Mouse (Mus musculus): Measurements from ENCODE around the gene Chrng. TPM values are rescaled to one million over a fixed set of nuclear protein-coding genes. Genes with fewer than 3 reads are reported as not detected.

Chrng gene
- total RNA-seq, 1 experiment from 2014 or later: not detected

DNA sequence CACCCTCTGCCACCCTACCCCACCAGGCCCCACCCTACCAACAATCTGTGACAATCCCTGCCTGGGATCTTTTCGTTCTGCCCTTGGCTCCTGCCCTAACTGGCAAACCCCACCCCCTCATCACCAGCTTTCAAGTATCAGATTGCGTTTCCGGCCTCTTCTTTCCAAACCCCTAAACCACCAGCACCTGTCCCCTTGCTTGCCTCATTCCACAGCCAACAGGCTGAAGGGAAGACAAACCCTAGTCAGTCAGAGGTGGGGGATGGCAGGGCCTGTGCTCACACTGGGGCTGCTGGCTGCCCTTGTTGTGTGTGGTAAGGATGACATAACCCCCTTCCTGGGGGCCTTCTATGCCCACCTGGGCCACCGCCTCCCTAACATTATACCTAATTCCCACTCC is 14.0 kb upstream of the Chrng start, which contains the start of gene Chrnd:
TSS of gene Chrnd (plus strand) at position 179 of the 400 bp plus-strand sequence.
- ATAC-seq (replicated peaks; ENCODE audit: insufficient number of reproducible peaks, low FRiP score, low TSS enrichment, poor library complexity, severe bottlenecking): no peak

DNA sequence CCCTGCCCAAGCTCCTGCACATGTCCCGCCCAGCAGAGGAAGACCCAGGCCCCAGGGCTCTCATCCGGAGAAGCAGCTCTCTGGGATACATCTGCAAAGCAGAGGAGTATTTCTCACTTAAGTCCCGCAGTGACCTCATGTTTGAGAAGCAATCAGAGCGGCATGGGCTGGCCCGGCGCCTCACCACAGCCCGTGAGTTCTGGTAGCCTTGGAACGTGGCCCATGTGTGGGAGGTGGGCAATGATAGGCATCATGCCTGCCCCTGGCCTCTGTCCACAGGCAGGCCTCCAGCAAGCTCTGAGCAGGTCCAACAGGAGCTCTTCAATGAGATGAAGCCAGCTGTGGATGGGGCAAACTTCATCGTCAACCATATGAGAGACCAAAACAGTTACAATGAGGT is 7.2 kb upstream of the Chrng start:
- no peak for ATAC-seq (replicated peaks; ENCODE audit: insufficient number of reproducible peaks, low FRiP score, low TSS enrichment, poor library complexity, severe bottlenecking)

DNA sequence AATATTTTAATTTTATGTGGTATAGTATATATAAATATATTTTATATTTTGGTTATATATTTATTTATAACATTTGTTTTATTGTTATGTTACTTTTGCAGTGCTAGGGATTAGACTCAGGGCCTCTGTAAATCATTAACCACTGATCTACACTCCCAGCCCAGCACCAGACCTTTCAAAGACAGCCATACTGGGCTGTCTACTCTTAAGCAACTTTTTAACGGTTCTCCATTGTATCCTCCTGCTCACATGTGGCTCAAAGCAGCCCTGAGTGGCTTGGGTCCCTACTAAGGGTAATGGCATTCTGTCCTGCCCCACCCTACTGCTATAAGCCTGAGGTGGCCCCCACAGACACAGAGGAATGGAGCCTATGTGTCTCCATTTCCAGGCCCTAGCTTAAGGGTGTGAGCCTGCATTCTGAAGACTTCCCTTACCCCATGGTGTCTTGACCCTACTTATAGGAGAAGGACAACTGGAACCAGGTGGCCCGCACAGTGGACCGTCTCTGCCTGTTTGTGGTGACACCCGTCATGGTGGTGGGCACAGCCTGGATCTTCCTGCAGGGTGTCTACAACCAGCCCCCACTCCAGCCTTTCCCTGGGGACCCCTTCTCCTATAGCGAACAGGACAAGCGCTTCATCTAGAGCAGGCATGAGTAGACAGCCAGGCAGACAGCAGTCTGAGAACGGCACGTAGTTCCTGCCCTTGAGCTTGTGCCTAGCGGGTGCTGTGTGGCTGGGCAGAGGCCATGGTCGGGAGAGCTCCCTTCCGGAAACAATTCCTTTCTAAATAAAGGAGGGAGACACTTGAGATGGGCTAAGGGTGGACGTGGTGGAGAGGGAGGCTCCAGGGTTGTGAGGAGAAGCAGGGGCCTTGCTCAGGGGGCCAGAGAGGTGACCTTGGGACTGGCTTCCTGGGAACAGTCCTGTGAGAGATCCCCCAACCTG is 6.1 kb upstream of the Chrng start:
- ATAC-seq (replicated peaks; ENCODE audit: insufficient number of reproducible peaks, low FRiP score, low TSS enrichment, poor library complexity, severe bottlenecking): no peak

DNA sequence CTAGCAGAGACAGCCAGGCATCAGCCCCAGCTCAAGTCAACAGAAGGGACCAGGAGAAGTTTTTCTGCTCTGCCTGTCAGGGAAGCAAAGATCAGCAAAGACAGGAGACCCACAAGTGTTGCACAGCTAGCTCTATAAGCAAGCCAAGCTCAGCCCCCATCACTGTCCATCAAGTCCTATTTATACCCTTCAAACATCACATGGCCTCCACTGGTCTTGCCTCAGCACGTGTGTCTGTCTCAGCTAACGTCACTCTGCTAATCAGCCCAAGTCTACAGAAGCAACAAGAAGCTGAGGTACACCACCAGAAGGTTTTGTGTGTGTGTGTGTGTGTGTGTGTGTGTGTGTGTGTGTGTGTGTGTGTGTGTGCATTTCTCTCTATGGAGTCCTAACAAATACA is 3.6 kb upstream of the Chrng start:
- no peak for ATAC-seq (replicated peaks; ENCODE audit: insufficient number of reproducible peaks, low FRiP score, low TSS enrichment, poor library complexity, severe bottlenecking)

DNA sequence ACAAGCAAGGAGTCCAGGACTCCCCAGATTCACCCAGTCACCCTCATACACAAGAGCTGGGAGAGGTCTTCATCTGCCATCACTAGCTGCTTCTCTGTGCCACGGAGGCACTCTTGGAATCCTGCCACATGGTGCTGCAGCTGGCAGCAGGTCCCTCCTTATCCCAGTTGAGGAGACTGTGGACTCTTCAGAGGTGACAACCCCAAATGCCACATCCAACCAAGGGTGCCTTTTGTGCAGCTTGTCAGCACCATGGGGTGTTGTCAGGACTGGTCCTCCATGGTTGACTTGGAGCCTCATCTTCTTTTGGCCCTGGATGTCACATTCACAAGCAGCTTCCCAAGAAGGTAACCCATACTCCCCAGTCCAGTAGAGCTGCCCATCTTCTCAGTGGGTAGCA is 2.6 kb upstream of the Chrng start:
- no peak for ATAC-seq (replicated peaks; ENCODE audit: insufficient number of reproducible peaks, low FRiP score, low TSS enrichment, poor library complexity, severe bottlenecking)

DNA sequence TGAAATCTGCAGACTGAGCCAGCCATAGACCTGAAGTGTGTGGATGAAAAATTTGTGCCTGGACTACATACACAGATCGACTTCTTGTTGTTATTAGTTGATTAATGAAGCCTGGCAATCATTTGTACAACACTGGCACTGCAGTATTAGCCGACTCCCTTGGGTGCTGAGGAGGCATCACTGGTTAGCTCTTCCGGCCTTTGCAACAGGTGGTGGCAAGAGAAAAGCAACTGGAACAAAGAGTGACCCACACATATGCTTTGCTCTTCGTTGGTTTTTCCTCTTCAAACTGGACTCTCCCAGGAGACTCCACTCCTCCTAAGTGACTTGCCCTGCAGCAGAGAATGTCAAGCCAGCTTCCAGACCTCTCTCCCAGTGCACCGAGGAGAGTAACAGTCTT is 678 bp upstream of the Chrng start:
- no peak for ATAC-seq (replicated peaks; ENCODE audit: insufficient number of reproducible peaks, low FRiP score, low TSS enrichment, poor library complexity, severe bottlenecking)

DNA sequence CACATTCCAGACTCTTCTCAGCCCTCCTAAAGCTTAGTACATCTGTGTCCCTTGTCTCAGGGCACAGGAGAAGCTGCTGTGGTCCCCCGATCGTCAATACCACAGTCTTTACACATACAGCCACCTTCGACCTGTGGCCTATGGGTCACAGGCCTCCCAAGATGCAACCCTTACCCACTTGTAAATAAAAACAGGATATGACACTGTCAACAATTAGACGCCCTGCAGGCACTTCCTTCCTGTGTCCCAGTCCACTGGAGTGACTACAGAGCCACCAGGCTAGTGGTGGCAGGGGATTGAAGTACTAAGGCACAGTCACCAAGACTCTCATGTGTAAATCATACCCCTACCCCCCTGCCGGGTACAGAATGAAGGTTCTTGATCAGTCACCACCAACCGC is 581 bp downstream of the Chrng start:
- no peak for ATAC-seq (replicated peaks; ENCODE audit: insufficient number of reproducible peaks, low FRiP score, low TSS enrichment, poor library complexity, severe bottlenecking)

DNA sequence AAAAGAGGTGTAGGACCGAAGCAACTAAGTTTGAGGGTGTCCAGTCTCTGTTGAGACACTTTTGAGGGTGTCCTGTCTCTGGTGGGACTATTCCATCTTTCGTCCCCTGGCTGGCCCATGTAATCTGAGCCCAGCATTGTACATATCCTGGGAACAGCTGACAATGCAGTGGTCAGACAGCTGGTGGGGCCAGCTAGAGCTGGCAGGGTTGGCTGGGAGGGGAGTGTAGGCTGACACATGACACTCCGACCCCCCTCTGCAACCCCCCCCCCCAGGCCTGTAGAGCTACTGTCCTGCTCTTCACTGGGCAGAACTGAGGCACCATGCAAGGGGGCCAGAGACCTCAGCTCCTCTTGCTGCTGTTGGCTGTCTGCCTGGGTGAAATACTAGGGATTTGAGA is 1.0 kb downstream of the Chrng start:
- no peak for ATAC-seq (replicated peaks; ENCODE audit: insufficient number of reproducible peaks, low FRiP score, low TSS enrichment, poor library complexity, severe bottlenecking)

DNA sequence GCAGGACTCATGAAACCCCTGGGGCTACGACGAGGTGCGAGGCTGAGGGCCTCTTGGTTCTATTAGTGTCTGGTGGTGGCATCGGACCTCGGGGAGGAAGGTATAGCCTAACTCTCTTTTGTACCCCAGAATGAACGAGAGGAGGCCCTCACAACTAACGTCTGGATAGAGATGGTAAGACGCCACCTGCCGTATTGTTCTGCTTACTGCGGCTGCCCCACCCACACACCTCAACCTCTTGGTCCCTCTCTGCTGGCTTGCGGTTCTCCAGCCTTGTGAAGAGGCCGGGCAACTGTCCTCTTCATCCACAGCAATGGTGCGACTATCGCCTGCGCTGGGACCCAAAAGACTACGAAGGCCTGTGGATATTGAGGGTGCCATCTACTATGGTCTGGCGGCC is 1.9 kb downstream of the Chrng start:
- ATAC-seq (replicated peaks; ENCODE audit: insufficient number of reproducible peaks, low FRiP score, low TSS enrichment, poor library complexity, severe bottlenecking): no peak

DNA sequence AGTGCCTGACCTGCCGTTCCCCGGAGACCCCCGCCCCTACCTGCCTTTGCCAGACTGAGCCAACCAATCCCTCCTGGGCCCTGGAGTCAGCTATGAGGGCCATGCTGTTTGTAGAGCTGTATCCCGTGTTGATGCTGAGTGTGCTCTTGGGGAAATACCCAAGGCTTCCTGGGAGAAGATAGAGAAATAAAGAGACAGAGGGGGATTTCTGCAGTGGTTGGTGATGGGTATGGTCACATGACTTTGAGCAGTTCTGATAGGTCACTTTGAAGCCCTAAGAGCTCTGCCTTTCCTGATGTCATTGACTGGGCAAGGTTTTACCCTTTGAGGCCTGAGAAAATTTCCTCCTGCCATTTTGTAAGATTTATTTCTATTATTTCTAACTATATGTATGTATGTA is 7.0 kb downstream of the Chrng start:
- ATAC-seq (replicated peaks; ENCODE audit: insufficient number of reproducible peaks, low FRiP score, low TSS enrichment, poor library complexity, severe bottlenecking): no peak

DNA sequence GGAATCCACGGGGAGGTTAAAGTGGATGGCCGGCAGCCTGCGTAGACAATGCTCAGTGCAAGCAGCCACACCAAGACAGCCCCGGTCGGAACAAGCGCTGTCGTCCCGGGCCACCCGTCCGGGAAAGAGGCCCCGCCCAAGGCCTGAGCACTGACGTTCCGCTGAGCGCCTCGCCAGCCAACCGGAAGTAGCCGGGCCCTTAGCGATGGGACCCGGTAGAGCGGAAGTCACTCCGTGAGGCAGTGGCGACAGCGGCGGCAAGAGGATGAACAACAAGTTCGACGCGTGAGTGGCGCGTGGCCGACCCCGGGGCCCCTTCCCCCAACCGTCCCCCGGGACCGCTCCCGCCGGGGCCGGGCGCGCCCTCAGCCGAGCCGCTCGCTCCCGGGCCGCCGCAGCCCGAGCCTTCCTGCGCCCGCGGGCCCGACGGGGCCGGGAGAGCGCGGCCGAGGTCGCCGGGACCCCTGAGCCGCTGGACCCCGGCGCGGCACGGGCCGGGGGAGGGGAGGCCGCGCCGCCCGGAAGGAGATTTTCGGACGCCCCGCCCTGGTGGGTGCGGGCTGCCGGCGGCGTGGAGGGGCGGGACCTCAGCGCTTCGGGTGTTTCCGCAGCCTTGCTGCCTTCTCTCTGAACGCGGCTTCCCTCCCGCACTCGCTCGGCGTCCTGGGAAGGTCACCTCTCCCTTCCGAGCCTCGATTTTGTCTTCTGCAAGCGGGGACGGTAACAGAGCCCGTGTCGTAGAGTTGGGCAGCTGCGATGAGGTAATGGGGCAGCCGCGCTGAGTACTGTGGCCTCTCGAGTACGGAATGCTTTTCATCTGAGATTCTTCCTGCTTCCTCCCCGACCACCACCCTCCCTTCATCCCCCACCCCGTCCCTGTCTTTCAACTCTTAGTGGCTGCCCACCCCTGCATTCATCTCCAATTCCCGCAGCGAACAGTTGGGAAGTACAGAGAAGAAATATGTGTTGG is 9.6 kb downstream of the Chrng start, which contains the start of gene Eif4e2:
TSS of gene Eif4e2 (plus strand) at position 180 of the 970 bp plus-strand sequence.
- peak; percentile 88 for ATAC-seq (replicated peaks; ENCODE audit: insufficient number of reproducible peaks, low FRiP score, low TSS enrichment, poor library complexity, severe bottlenecking)

DNA sequence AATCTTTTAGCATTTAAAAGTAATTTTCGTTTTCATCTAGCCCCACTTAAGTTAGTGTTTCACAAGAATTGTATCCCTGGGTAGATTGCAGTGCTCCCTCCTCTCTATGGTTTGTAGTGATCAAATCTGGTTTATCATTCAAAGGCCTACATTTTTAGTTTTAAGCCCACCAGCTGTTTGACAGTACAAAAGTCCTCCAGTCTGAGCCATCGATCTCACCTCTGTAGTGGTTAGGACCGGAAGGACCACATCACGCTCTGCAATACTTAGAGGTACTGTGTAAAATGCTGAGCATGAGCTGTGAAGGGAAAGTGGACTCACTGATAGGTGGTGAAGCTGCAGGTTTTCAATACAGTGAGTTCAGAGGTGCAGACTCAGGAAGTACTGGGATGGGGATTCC is 10.3 kb downstream of the Chrng start:
- ATAC-seq (replicated peaks; ENCODE audit: insufficient number of reproducible peaks, low FRiP score, low TSS enrichment, poor library complexity, severe bottlenecking): no peak

DNA sequence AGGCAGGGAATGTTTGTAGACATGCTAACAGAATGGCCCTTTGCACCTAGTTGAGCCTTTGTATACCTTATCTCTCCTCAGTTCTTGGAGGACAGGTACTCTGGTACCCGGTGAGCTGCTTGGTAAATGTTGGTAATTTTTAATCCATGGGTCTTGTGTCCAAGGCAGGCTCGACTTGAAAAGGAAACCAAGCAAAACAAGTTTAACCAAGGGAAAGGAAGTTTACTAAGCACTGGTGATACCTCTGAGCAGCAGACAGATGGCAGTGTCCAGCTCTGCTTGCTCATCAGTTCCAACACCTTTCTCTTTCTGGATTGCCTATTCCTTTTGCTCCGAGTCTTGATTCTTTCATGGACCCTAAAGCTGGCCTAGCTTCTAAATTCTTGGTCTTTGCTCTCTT is 13.5 kb downstream of the Chrng start:
- ATAC-seq (replicated peaks; ENCODE audit: insufficient number of reproducible peaks, low FRiP score, low TSS enrichment, poor library complexity, severe bottlenecking): no peak

DNA sequence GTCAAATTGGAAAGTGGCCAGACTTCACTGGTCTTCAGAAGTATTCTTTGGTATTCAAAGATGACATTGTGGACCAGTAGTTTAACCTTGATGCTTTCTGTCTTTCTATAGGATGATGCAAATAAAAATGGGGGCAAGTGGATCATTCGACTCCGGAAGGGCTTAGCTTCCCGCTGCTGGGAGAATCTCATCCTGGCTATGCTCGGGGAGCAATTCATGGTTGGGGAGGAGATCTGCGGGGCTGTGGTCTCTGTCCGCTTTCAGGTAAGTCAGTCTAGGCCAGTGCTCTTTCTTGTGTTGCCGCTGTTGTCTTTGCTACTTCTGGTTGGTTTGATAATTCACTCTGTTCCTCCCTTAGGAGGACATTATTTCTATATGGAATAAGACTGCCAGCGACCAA is 21.3 kb downstream of the Chrng start:
- ATAC-seq (replicated peaks; ENCODE audit: insufficient number of reproducible peaks, low FRiP score, low TSS enrichment, poor library complexity, severe bottlenecking): no peak

DNA sequence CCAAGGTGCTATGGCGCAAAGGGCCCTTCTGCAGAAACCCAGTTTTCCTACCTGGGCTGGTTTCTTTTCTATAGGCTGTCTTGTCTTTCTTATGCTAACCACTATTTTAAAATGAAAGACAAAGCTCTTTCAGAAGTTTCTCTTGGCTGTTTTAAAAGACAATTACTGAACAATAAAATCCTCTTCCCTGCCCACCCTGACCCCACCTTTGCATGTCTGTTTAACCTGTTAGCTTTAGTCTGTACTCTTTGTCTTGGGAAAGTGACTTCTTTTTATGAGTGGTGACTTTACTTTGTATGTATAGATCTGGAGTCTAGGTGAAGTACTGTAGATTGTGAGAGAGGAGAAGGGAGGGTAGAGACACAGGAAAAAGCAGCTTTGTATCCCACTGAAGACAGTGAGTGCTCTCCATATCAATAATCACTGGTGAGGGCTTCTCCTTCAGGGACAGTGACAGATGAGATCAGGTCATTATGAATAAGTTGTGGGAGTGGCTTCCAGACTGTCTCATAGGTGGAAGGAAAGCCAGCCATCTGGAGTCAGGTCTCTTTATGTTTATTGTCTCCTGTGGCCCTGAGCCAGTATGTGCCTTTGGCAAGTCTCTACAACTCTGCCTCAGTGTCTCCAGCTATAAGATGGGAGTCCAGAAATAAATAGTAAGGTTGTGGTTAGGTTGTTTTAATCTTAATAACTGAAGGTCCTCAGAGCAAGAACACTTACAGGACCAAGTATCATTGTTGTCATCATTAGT is 22.1 kb downstream of the Chrng start:
- ATAC-seq (replicated peaks; ENCODE audit: insufficient number of reproducible peaks, low FRiP score, low TSS enrichment, poor library complexity, severe bottlenecking): no peak

DNA sequence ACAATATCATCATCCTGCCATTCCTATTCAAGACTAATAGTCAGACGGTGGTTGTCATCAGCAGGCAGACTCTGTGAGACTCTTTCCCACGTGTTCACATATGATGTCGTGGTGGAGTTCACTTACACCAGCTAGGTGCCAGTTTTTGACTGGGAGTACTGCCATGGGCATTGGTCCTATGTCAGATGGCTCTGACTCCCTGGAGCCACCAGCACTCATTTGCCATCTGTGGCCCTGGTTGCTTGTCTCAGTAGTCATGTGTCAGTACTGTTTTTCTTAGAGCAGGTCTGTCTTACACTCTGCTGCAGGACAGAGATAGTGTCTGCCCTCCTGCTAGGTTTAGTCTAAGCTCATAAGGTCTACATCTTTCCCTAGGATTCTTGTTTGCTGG is 22.7 kb downstream of the Chrng start:
- ATAC-seq (replicated peaks; ENCODE audit: insufficient number of reproducible peaks, low FRiP score, low TSS enrichment, poor library complexity, severe bottlenecking): no peak

DNA sequence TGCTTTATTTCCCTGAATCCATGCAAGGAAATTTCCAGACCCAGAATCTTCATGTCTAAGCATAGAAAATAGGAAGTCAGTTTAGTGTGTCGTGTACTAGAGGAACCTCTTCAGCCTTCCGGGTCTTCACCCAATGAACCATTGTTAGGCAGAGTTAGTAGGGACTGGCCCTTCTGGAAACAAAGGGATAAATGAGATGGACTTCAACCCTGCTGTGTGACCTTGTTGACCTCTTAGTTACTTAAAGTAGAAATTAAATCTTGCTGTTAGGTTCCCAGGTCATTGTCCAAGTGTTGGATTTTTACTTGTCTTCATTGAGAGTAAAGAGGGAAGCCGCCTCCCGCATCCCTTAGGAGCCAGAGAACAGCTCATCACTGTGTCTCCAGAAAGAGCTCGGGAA is 26.1 kb downstream of the Chrng start:
- ATAC-seq (replicated peaks; ENCODE audit: insufficient number of reproducible peaks, low FRiP score, low TSS enrichment, poor library complexity, severe bottlenecking): no peak

DNA sequence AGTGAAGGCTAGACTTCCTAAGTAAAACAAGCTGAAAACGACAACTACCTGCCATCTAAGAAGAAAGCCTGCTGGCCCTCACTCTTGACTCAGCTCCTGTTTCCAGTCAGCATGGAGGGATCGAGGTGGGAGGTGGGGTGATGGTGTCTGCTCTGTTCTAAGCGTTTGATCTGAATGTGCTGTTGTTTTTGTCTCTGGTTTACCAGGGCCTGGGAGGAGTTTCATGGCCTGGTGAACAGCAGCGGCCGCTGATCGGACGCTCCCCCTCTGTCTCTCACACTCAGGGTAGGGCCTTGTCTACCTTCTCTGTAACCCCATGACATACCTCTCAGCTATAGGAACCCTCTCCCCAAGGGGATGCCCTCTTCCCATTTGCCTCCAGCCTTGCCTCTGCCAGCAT is 27.7 kb downstream of the Chrng start:
- ATAC-seq (replicated peaks; ENCODE audit: insufficient number of reproducible peaks, low FRiP score, low TSS enrichment, poor library complexity, severe bottlenecking): no peak

DNA sequence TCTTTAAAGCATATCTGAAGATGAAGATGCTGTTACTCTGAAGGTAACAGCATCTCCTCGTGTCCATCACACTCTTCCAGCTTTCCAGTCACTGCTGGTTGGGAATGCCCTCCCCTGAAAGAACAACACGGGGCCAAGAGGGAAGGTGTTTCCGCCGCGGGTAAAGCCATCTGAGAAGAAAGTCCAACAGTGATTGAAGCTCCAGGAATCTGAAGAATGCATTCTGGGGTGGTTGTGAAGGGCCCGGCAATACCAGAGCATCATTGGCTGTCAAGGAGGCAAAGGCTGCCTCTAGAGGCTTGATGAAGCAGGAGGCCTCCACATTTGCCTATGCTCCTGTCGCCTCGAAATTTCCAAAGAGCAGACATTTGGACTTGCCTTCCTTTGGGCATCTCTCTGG is 34.6 kb downstream of the Chrng start:
- no peak for ATAC-seq (replicated peaks; ENCODE audit: insufficient number of reproducible peaks, low FRiP score, low TSS enrichment, poor library complexity, severe bottlenecking)

All from monocyte, adult 5-6 weeks (primary cell).